Mouse (Mus musculus): ENCODE data around the gene Def8. TPM values are rescaled to one million over a fixed set of nuclear protein-coding genes. Genes with fewer than 3 reads are reported as not detected.

Gene Def8
- polyA plus RNA-seq, 1 experiment, result 30.8 TPM

GRCm38 (mm10) chr8:123504591-123505195 is 81.4 kb downstream of the Def8 start:
- no peak overlapping the region for H3K27ac ChIP-seq (ENCODE audit: insufficient read depth, low read depth, low read length)
- TF ChIP-seq POLR2A (IDR thresholded peaks at IDR 0.05; ENCODE audit: borderline replicate concordance, low read depth, low read length), result no peak
- TF ChIP-seq CTCF (IDR thresholded peaks at IDR 0.05; ENCODE audit: low read depth, low read length), result no peak

GRCm38 (mm10) chr8:123505267-123505666 is 81.9 kb downstream of the Def8 start:
- Histone ChIP-seq H3K4me3 (ENCODE audit: insufficient read depth, low read length) (no peak overlapping the region), H3K27ac (ENCODE audit: insufficient read depth, low read depth, low read length) (no peak overlapping the region), H3K4me1 (ENCODE audit: control insufficient read depth, insufficient read depth, low read length) (no peaks in the 10 kb centered on the region)
- TF ChIP-seq POLR2A (IDR thresholded peaks at IDR 0.05; ENCODE audit: borderline replicate concordance, low read depth, low read length) (no peak), CTCF (IDR thresholded peaks at IDR 0.05; ENCODE audit: low read depth, low read length) (no peak)

More at GRCm38 (mm10) chr8:123504591-123505195, 81.4 kb downstream of the Def8 start:
- Histone ChIP-seq H3K4me3 (ENCODE audit: insufficient read depth, low read length) (no peak overlapping the region), H3K4me1 (ENCODE audit: control insufficient read depth, insufficient read depth, low read length) (no peaks in the 10 kb centered on the region)

- Histone ChIP-seq H3K4me3 (ENCODE audit: insufficient read depth, low read length) (no peak overlapping the region), H3K27ac (ENCODE audit: insufficient read depth, low read depth, low read length) (no peak overlapping the region), H3K4me1 (ENCODE audit: control insufficient read depth, insufficient read depth, low read length) (no peaks in the 10 kb centered on the region)
- TF ChIP-seq POLR2A (IDR thresholded peaks at IDR 0.05; ENCODE audit: borderline replicate concordance, low read depth, low read length) (no peak), CTCF (IDR thresholded peaks at IDR 0.05; ENCODE audit: low read depth, low read length) (no peak)
These were observed 82.4 kb downstream of the Def8 start for GRCm38 (mm10) chr8:123505695-123506094.

GRCm38 (mm10) chr8:123507153-123507552 is 83.8 kb downstream of the Def8 start:
- no peak overlapping the region for H3K4me3 ChIP-seq (ENCODE audit: insufficient read depth, low read length)
- H3K27ac ChIP-seq (ENCODE audit: insufficient read depth, low read depth, low read length), result no peak overlapping the region
- H3K4me1 ChIP-seq (ENCODE audit: control insufficient read depth, insufficient read depth, low read length), result no peaks in the 10 kb centered on the region
- TF ChIP-seq CTCF (IDR thresholded peaks at IDR 0.05; ENCODE audit: low read depth, low read length) (no peak), POLR2A (IDR thresholded peaks at IDR 0.05; ENCODE audit: borderline replicate concordance, low read depth, low read length) (no peak)

- Histone ChIP-seq H3K4me3 (ENCODE audit: insufficient read depth, low read length) (no peak overlapping the region), H3K27ac (ENCODE audit: insufficient read depth, low read depth, low read length) (no peak overlapping the region), H3K4me1 (ENCODE audit: control insufficient read depth, insufficient read depth, low read length) (no peaks in the 10 kb centered on the region)
- no peak for TF ChIP-seq POLR2A (IDR thresholded peaks at IDR 0.05; ENCODE audit: borderline replicate concordance, low read depth, low read length)
- no peak for TF ChIP-seq CTCF (IDR thresholded peaks at IDR 0.05; ENCODE audit: low read depth, low read length)
These were observed 87.5 kb downstream of the Def8 start for GRCm38 (mm10) chr8:123510819-123511218.

Other genes starting within 250 kb of the Def8 start
- gene Dpep1, start 237.3 kb upstream of the Def8 start, polyA plus RNA-seq (2012; ENCODE audit: insufficient read depth, insufficient read length, missing spikeins), result not detected in 2 replicates
- gene Chmp1a, start 210.8 kb upstream of the Def8 start, polyA plus RNA-seq (2012; ENCODE audit: insufficient read depth, insufficient read length, missing spikeins), result 97.2 and 102 TPM in 2 replicates
- gene Spata33, start 210.7 kb upstream of the Def8 start, polyA plus RNA-seq (2012; ENCODE audit: insufficient read depth, insufficient read length, missing spikeins), result 0.87 and 1.4 TPM in 2 replicates
- 35.5 and 36.1 TPM in 2 replicates for gene Cdk10, start 198.7 kb upstream of the Def8 start, polyA plus RNA-seq (2012; ENCODE audit: insufficient read depth, insufficient read length, missing spikeins)
- gene Spata2l, start 187.3 kb upstream of the Def8 start, polyA plus RNA-seq (2012; ENCODE audit: insufficient read depth, insufficient read length, missing spikeins), result 8.2 and 11.2 TPM in 2 replicates
- 16.2 and 17.1 TPM in 2 replicates for gene Zfp276, start 169.3 kb upstream of the Def8 start, polyA plus RNA-seq (2012; ENCODE audit: insufficient read depth, insufficient read length, missing spikeins)
- gene Vps9d1, start 169.2 kb upstream of the Def8 start, polyA plus RNA-seq (2012; ENCODE audit: insufficient read depth, insufficient read length, missing spikeins), result 42.6 and 43.7 TPM in 2 replicates
- 13.6 and 16.5 TPM in 2 replicates for gene Fanca, start 105.0 kb upstream of the Def8 start, polyA plus RNA-seq (2012; ENCODE audit: insufficient read depth, insufficient read length, missing spikeins)
- not detected in 2 replicates for gene Spire2, start 90.8 kb upstream of the Def8 start, polyA plus RNA-seq (2012; ENCODE audit: insufficient read depth, insufficient read length, missing spikeins)
- 218 and 244 TPM in 2 replicates for gene Tcf25, start 49.8 kb upstream of the Def8 start, polyA plus RNA-seq (2012; ENCODE audit: insufficient read depth, insufficient read length, missing spikeins)
- gene Mc1r, start 16.4 kb upstream of the Def8 start, polyA plus RNA-seq (2012; ENCODE audit: insufficient read depth, insufficient read length, missing spikeins), result not detected in 2 replicates
- not detected in 2 replicates for gene Tubb3, start 12.1 kb upstream of the Def8 start, polyA plus RNA-seq (2012; ENCODE audit: insufficient read depth, insufficient read length, missing spikeins)
- 22.7 and 26.7 TPM in 2 replicates for gene Afg3l1, start 54.4 kb downstream of the Def8 start, polyA plus RNA-seq (2012; ENCODE audit: insufficient read depth, insufficient read length, missing spikeins)
- not detected in 2 replicates for gene Dbndd1, start 91.9 kb downstream of the Def8 start, polyA plus RNA-seq (2012; ENCODE audit: insufficient read depth, insufficient read length, missing spikeins)
- 16.3 and 17.4 TPM in 2 replicates for gene Gas8, start 95.3 kb downstream of the Def8 start, polyA plus RNA-seq (2012; ENCODE audit: insufficient read depth, insufficient read length, missing spikeins)
- gene Rhou, start 230.4 kb downstream of the Def8 start, polyA plus RNA-seq (2012; ENCODE audit: insufficient read depth, insufficient read length, missing spikeins), result 0.21 and 0.55 TPM in 2 replicates

Measured in bone marrow macrophage, adult 2 months (primary cell).